Mouse (Mus musculus) adrenal gland, adult 2 months (tissue): Measurements from ENCODE around the gene Terf2. TPM values are rescaled to one million over a fixed set of nuclear protein-coding genes. Genes with fewer than 3 reads are reported as not detected.

Experiments used
- microRNA-seq, 2 experiments: library from miRNA; unstranded; fragments of <30 nt; microRNA quantifications; one replicate each; pipeline ENCODE4 v1.2.0; 2021
- polyA plus RNA-seq: library from polyadenylated mRNA; depleted of rRNA; stranded (reverse); fragments of >200 nt; gene quantifications from 2 replicates; pipeline ENCODE4 v1.2.3, GENCODE M21; 2012; rRNA removed
- total RNA-seq, 2 experiments: library from RNA; stranded (reverse); gene quantifications; 2 replicates each; pipeline ENCODE4 v1.2.3; 2021

Gene Terf2
- total and polyA plus RNA-seq, 3 experiments: 6.3 to 23.5 (median 22.9) TPM

Small RNA genes lying within 50 kb of the gene (microRNA-seq; reads per million reads assigned to microRNA genes)
- gene Mir7075: 0.22 to 0.41 reads per million in 2 experiments

Other genes with a start within 250 kb of the Terf2 start
- gene Has3, start 226.3 kb downstream of the Terf2 start, total RNA-seq: under 1 TPM; 0.35 to 0.37 TPM
- gene Has3, start 226.3 kb downstream of the Terf2 start, polyA plus RNA-seq: 0.50 and 0.68 TPM in 2 replicates
- 10 to 100 TPM; 40.6 to 50.1 TPM for gene Utp4, start 202.9 kb downstream of the Terf2 start, total RNA-seq
- 17.2 and 20.5 TPM in 2 replicates for gene Utp4, start 202.9 kb downstream of the Terf2 start, polyA plus RNA-seq
- 10 to 100 TPM; 21.7 to 27.9 TPM for gene Sntb2, start 160.8 kb downstream of the Terf2 start, total RNA-seq
- 8.4 and 10.7 TPM in 2 replicates for gene Sntb2, start 160.8 kb downstream of the Terf2 start, polyA plus RNA-seq
- gene Vps4a, start 65.3 kb downstream of the Terf2 start, total RNA-seq: 10 to 100 TPM; 78.8 to 99.8 TPM
- 17.8 and 19.4 TPM in 2 replicates for gene Vps4a, start 65.3 kb downstream of the Terf2 start, polyA plus RNA-seq
- gene Pdf, start 47.9 kb downstream of the Terf2 start, total RNA-seq: 10 to 100 TPM; 40.4 to 62.3 TPM
- 133 and 144 TPM in 2 replicates for gene Pdf, start 47.9 kb downstream of the Terf2 start, polyA plus RNA-seq
- gene Cog8, start 39.9 kb downstream of the Terf2 start, total RNA-seq: 10 to 100 TPM; 36.6 to 37.6 TPM
- gene Cog8, start 39.9 kb downstream of the Terf2 start, polyA plus RNA-seq: 31.1 and 36.8 TPM in 2 replicates
- 10 to 100 TPM; 49.3 to 54.3 TPM for gene Nip7, start 39.7 kb downstream of the Terf2 start, total RNA-seq
- gene Nip7, start 39.7 kb downstream of the Terf2 start, polyA plus RNA-seq: 15.3 and 17.2 TPM in 2 replicates
- gene Tmed6, start 30.9 kb downstream of the Terf2 start, total RNA-seq: not detected
- not detected in 2 replicates for gene Tmed6, start 30.9 kb downstream of the Terf2 start, polyA plus RNA-seq
- 100 to 1,000 TPM; 384 to 492 TPM for gene Cyb5b, start 54.1 kb upstream of the Terf2 start, total RNA-seq
- gene Cyb5b, start 54.1 kb upstream of the Terf2 start, polyA plus RNA-seq: 212 and 282 TPM in 2 replicates
- gene Nfat5, start 196.9 kb upstream of the Terf2 start, total RNA-seq: 100 to 1,000 TPM in 1 of 2 experiments, 10 to 100 TPM in 1; 89.8 to 141 TPM
- gene Nfat5, start 196.9 kb upstream of the Terf2 start, polyA plus RNA-seq: 31.2 and 33.9 TPM in 2 replicates